Mouse (Mus musculus): Measurements from ENCODE around the gene Asic2. TPM values are rescaled to one million over a fixed set of nuclear protein-coding genes. Genes with fewer than 3 reads are reported as not detected.

The Asic2 gene
- polyA plus RNA-seq, 1 experiment from 2014 or later: 17.8 TPM

GRCm38 (mm10) chr11:81871506-81872213, 96.6 kb downstream of the Asic2 start:
- no peaks in the 10 kb centered on the region for H3K27me3 ChIP-seq (replicated peaks; ENCODE audit: control insufficient read depth, insufficient read depth, low read length)
- no peak for ATAC-seq
- 64% methylated on average over 9 of the region's 9 CpGs for WGBS
- no peak overlapping the region for H3K27ac ChIP-seq (ENCODE audit: low read depth, low read length)
- no peak overlapping the region for H3K4me2 ChIP-seq (ENCODE audit: low read length)
- H3K9me3 ChIP-seq (ENCODE audit: control insufficient read depth, low read length): no peaks in the 10 kb centered on the region
- no peak overlapping the region for H3K9ac ChIP-seq (ENCODE audit: low read depth, low read length)
- H3K4me3 ChIP-seq (ENCODE audit: low read length): no peak overlapping the region
- no peaks in the 10 kb centered on the region for H3K36me3 ChIP-seq (ENCODE audit: control insufficient read depth, insufficient read depth, low read length)
- H3K4me1 ChIP-seq (ENCODE audit: control insufficient read depth, insufficient read depth, low read depth, low read length): no peaks in the 10 kb centered on the region

- no peak overlapping the region for H3K9ac ChIP-seq (ENCODE audit: low read depth, low read length)
- H3K36me3 ChIP-seq (ENCODE audit: control insufficient read depth, insufficient read depth, low read length): no peaks in the 10 kb centered on the region
- WGBS: 47% methylated on average over 10 of the region's 10 CpGs
- H3K27ac ChIP-seq (ENCODE audit: low read depth, low read length): no peak overlapping the region
- no peaks in the 10 kb centered on the region for H3K27me3 ChIP-seq (replicated peaks; ENCODE audit: control insufficient read depth, insufficient read depth, low read length)
- no peaks in the 10 kb centered on the region for H3K9me3 ChIP-seq (ENCODE audit: control insufficient read depth, low read length)
- no peak overlapping the region for H3K4me2 ChIP-seq (ENCODE audit: low read length)
- no peak overlapping the region for H3K4me3 ChIP-seq (ENCODE audit: low read length)
- no peak for ATAC-seq
- no peaks in the 10 kb centered on the region; the same call in 1 of the 2 replicates for H3K4me1 ChIP-seq (ENCODE audit: control insufficient read depth, insufficient read depth, low read depth, low read length)
These were observed 102.4 kb downstream of the Asic2 start for GRCm38 (mm10) chr11:81865661-81866382.

- Histone ChIP-seq H3K27me3 (replicated peaks; ENCODE audit: control insufficient read depth, insufficient read depth, low read length) (no peaks in the 10 kb centered on the region), H3K4me2 (ENCODE audit: low read length) (no peak within 1 kb of the TSS), H3K4me1 (ENCODE audit: control insufficient read depth, insufficient read depth, low read depth, low read length) (peaks cover 7% of the 10 kb centered on the region), H3K9me3 (ENCODE audit: control insufficient read depth, low read length) (no peaks in the 10 kb centered on the region), H3K27ac (ENCODE audit: low read depth, low read length) (no peak within 1 kb of the TSS), H3K36me3 (ENCODE audit: control insufficient read depth, insufficient read depth, low read length) (no peaks in the 10 kb centered on the region), H3K9ac (ENCODE audit: low read depth, low read length) (no peak within 1 kb of the TSS), H3K4me3 (ENCODE audit: low read length) (no peak within 1 kb of the TSS)
- peak; percentile 93 for ATAC-seq
- WGBS: 37% methylated on average over 4 of the region's 4 CpGs
These were observed 107.8 kb downstream of the Asic2 start, which contains the start of gene 5530401A14Rik for GRCm38 (mm10) chr11:81860250-81860972. Gene 5530401A14Rik (plus strand): TSS chr11:81860673.

GRCm38 (mm10) chr11:81847773-81848490, 120.3 kb downstream of the Asic2 start:
- 55% methylated on average over 1 of the region's 1 CpGs for WGBS
- ATAC-seq: no peak
- H3K9me3 ChIP-seq (ENCODE audit: control insufficient read depth, low read length): no peaks in the 10 kb centered on the region
- H3K36me3 ChIP-seq (ENCODE audit: control insufficient read depth, insufficient read depth, low read length): no peaks in the 10 kb centered on the region
- H3K9ac ChIP-seq (ENCODE audit: low read depth, low read length): no peak overlapping the region
- no peak overlapping the region for H3K27ac ChIP-seq (ENCODE audit: low read depth, low read length)
- H3K4me2 ChIP-seq (ENCODE audit: low read length): no peak overlapping the region
- H3K4me1 ChIP-seq (ENCODE audit: control insufficient read depth, insufficient read depth, low read depth, low read length): peaks cover 4% of the 10 kb centered on the region
- no peak overlapping the region for H3K4me3 ChIP-seq (ENCODE audit: low read length)
- H3K27me3 ChIP-seq (replicated peaks; ENCODE audit: control insufficient read depth, insufficient read depth, low read length): no peaks in the 10 kb centered on the region

GRCm38 (mm10) chr11:81845686-81846036, 122.6 kb downstream of the Asic2 start:
- Histone ChIP-seq H3K27me3 (replicated peaks; ENCODE audit: control insufficient read depth, insufficient read depth, low read length) (no peaks in the 10 kb centered on the region), H3K9me3 (ENCODE audit: control insufficient read depth, low read length) (no peaks in the 10 kb centered on the region), H3K36me3 (ENCODE audit: control insufficient read depth, insufficient read depth, low read length) (no peaks in the 10 kb centered on the region), H3K4me1 (ENCODE audit: control insufficient read depth, insufficient read depth, low read depth, low read length) (peaks cover 3% of the 10 kb centered on the region), H3K27ac (ENCODE audit: low read depth, low read length) (no peak overlapping the region), H3K9ac (ENCODE audit: low read depth, low read length) (no peak overlapping the region), H3K4me2 (ENCODE audit: low read length) (no peak overlapping the region), H3K4me3 (ENCODE audit: low read length) (no peak overlapping the region)
- ATAC-seq: no peak; the same call in 1 of the 2 replicates
- WGBS: 65% methylated on average over 3 of the region's 3 CpGs

- Histone ChIP-seq H3K27me3 (replicated peaks; ENCODE audit: control insufficient read depth, insufficient read depth, low read length) (no peaks in the 10 kb centered on the region), H3K9me3 (ENCODE audit: control insufficient read depth, low read length) (no peaks in the 10 kb centered on the region), H3K4me2 (ENCODE audit: low read length) (no peak overlapping the region), H3K4me3 (ENCODE audit: low read length) (no peak overlapping the region), H3K27ac (ENCODE audit: low read depth, low read length) (no peak overlapping the region), H3K36me3 (ENCODE audit: control insufficient read depth, insufficient read depth, low read length) (no peaks in the 10 kb centered on the region), H3K4me1 (ENCODE audit: control insufficient read depth, insufficient read depth, low read depth, low read length) (no peaks in the 10 kb centered on the region), H3K9ac (ENCODE audit: low read depth, low read length) (no peak overlapping the region)
- 45% methylated on average over 5 of the region's 5 CpGs for WGBS
- peak; percentile 76 for ATAC-seq
These were observed 123.1 kb downstream of the Asic2 start for GRCm38 (mm10) chr11:81845010-81845685.

GRCm38 (mm10) chr11:81841001-81841400, 127.3 kb downstream of the Asic2 start:
- 52% methylated on average over 2 of the region's 2 CpGs for WGBS
- Histone ChIP-seq H3K36me3 (ENCODE audit: control insufficient read depth, insufficient read depth, low read length) (no peaks in the 10 kb centered on the region), H3K9me3 (ENCODE audit: control insufficient read depth, low read length) (no peaks in the 10 kb centered on the region), H3K4me3 (ENCODE audit: low read length) (no peak overlapping the region), H3K27ac (ENCODE audit: low read depth, low read length) (no peak overlapping the region), H3K9ac (ENCODE audit: low read depth, low read length) (no peak overlapping the region), H3K4me2 (ENCODE audit: low read length) (no peak overlapping the region), H3K27me3 (replicated peaks; ENCODE audit: control insufficient read depth, insufficient read depth, low read length) (no peaks in the 10 kb centered on the region), H3K4me1 (ENCODE audit: control insufficient read depth, insufficient read depth, low read depth, low read length) (no peaks in the 10 kb centered on the region)
- ATAC-seq: no peak

- no peaks in the 10 kb centered on the region for H3K36me3 ChIP-seq (ENCODE audit: control insufficient read depth, insufficient read depth, low read length)
- WGBS: 46% methylated on average over 4 of the region's 4 CpGs
- H3K4me1 ChIP-seq (ENCODE audit: control insufficient read depth, insufficient read depth, low read depth, low read length): no peaks in the 10 kb centered on the region
- no peak overlapping the region for H3K4me2 ChIP-seq (ENCODE audit: low read length)
- no peak overlapping the region for H3K27ac ChIP-seq (ENCODE audit: low read depth, low read length)
- no peak for ATAC-seq
- H3K4me3 ChIP-seq (ENCODE audit: low read length): no peak overlapping the region
- H3K9me3 ChIP-seq (ENCODE audit: control insufficient read depth, low read length): no peaks in the 10 kb centered on the region
- no peaks in the 10 kb centered on the region for H3K27me3 ChIP-seq (replicated peaks; ENCODE audit: control insufficient read depth, insufficient read depth, low read length)
- no peak overlapping the region for H3K9ac ChIP-seq (ENCODE audit: low read depth, low read length)
These were observed 129.8 kb downstream of the Asic2 start for GRCm38 (mm10) chr11:81838426-81838825.
